Mouse (Mus musculus) erythroblast, adult 5-6 weeks (primary cell): Measurements from ENCODE around the gene Nxt1. TPM values are rescaled to one million over a fixed set of nuclear protein-coding genes. Genes with fewer than 3 reads are reported as not detected.

Experiments
- ATAC-seq: replicated peaks from 2 replicates; pipeline ENCODE4 v1.8.0; 2016; ENCODE audit warnings: moderate number of reproducible peaks, mild to moderate bottlenecking, moderate TSS enrichment, inconsistent platforms; ENCODE audit not compliant: poor library complexity, low FRiP score, severe bottlenecking
- total RNA-seq, 2 experiments: library from RNA; stranded (forward) in 1 of 2; stranded (reverse) in 1 of 2; fragments of 150-400 nt in 1 of 2; fragments of 200-764, 138-1000 nt in 1 of 2; gene quantifications; 2 replicates each; pipeline versions ENCODE4 v1.2.3 to v1.2.4; 2015 to 2017; ENCODE audit warnings: low replicate concordance in 2 of 2

Gene Nxt1
- total RNA-seq, 2 experiments from 2014 or later: 9.6 to 19.6 TPM

DNA sequence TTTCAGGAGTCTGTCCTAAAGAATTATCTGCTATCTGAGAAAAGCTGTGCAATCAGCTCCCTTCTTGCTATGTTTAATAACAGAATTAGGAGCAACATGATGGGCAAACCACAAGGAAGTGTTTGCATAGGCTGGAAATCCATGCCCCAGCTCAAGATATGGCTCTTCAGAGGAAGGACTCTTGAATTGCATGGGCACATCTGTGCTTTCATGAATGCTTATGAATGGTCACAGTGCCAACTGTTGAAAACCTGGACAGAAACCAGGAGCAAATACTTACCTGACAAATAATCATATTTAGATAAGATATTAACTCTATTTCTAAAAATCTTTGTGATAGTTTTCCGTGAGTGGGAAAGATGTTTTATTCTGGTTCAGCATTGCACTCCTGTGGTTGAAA, 14.5 kb downstream of the Nxt1 start:
- no peak for ATAC-seq

DNA sequence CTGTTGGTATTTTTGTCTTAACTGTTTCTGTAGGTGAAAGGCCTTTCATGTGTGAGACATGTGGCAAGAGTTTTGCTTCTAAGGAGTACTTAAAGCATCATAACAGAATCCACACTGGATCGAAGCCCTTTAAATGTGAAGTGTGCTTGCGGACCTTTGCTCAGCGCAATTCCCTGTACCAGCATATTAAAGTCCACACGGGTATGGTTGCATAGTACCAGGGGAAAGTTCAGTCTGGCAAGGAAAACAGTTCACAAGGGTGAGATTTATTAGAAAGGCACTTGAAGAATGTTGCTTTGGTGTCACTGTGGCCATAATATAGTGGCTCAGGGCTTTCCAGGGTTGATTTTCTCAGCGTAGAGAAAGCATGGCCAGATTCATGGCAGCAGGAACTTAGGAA, 15.6 kb downstream of the Nxt1 start:
- ATAC-seq: no peak

DNA sequence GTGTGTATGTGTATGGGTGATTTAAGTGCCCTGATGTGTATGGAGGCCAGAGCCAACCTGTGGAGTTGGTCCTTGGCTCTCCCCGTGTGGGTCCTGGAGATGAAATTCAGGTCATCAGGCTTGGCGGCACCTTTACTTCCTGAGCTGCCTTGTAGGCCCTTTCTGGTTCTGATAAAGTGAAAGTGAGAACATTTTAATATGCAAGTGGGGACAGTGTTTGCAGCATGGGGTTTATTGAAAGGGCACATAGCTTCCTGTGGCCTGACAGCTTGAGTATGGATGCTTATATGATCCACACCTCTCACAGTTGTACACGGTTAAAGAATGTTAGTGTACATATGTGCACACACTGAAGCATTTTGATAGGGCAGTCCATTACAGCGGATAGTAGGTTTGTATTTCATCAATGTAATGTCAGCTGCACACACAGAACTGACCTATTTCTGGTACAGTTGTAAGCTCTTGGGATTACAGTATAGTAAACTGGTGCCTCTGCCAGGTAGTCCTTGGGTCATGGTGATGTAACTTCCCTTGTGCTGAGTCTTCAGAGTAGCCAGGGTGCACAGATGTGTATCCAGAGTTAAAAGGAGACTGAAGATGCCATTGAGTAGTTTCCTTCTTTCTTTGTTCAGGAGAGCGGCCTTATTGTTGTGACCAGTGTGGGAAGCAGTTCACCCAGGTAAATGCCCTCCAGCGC, 17.2 kb downstream of the Nxt1 start:
- ATAC-seq: no peak

DNA sequence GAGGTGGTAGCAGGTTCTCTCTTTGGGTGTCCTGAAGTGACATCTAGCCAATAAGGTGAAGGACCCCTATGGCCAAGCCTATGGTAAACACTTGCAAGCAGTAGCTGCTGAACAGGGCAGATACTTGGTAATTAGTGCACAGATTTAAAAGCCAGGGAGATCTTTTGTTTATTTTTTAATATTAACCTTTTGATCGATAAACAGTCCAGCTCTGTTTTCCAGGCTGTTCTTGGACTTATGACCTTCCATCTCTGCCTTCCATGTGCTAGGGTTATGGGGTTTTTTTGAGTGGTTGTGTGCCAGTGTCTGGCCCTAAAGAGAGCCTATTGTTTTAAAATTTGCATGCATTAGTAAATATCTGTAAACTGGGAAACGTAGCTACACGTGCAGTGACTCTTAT, 17.9 kb downstream of the Nxt1 start:
- ATAC-seq: no peak

DNA sequence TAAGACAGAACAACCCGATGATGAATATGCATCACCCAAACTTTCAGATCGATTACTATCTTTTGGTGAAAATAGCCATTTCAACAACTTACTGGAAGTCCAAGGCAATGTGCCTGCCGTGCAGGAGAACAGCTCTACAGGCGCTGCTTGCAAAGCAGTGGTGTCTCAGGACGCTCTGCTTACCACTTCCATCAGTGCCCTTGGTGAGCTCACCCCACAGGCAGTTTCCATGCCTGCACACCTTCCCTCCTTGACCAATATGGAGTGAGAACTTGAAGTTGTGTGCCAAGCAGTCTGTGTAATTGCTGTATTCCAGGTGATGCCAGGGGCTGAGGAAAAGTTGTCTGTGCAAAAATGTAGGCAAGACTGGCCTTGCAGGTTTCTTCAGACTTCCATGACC, 18.4 kb downstream of the Nxt1 start:
- ATAC-seq: no peak

DNA sequence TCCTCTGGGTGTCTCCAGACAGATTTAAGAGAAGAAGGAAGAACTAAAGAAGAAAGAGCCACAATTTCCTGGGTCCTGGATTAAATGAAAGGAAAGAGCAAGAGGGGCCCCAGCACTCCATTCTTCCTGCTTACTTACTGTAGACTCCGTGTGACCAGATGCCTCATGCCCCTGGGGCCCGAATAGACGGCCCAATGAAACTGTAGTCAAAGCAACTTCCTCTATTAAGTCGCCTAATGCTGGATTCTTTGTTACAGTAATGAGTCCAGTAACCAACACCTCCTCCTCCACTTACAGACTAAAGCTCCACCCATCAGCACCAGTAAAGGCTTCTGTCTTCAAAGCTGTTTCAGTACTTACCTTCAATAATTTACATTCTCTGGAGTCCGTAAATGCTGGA, 26.2 kb downstream of the Nxt1 start:
- no peak for ATAC-seq

DNA sequence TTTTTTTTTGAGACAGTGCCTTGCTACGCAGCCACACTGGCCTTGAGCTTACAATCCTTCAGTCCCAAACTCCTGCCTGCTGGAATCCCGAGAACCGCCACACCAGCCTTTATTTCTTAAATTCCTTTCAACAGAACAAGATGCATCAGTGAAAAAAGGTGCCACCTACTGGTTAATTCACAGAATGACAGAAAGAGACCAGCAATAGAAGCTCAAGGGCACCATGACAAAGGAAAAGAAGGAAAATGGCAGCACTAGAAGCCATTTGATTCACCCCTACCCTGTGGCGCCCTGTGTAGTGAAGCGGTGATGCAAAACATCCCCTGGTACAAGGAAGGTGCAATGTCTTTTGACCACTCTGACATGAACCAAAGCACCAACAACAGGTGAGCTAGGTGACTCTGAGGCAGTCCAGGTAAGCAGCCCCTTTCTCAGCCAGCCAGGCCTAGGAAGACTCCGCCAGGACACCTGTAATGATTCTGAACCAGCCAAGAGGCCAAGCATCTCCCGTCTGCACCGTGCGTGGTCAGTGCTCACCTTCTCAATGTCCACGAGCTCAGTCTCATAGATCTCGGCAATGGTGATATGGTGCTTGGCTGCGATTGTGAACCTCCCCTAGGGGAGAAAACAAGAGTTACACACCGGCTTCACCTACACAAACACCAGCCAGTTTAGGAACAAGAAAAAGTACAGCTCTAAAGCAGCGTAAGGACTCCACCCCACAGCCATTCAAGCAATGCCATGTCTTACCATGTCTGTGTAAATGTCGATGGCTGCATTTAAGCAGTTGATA, 34.2 kb downstream of the Nxt1 start:
- ATAC-seq: peak; percentile 64

DNA sequence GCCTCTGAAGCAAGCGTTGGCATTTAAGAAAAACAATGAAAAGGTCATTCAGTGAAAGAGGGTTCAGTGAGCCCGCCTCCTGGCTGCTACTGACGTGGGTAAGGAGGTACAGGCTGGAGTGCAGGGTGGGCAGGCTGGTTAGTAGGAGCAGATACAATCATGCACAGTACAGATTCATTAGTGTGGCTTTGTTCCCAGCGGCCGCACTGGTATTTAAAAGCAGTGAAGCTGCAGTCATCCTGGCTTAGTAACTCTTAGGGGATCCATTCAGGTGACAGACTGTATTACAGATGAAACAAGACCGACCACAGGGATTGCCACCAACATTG, 34.8 kb downstream of the Nxt1 start:
- ATAC-seq: no peak

DNA sequence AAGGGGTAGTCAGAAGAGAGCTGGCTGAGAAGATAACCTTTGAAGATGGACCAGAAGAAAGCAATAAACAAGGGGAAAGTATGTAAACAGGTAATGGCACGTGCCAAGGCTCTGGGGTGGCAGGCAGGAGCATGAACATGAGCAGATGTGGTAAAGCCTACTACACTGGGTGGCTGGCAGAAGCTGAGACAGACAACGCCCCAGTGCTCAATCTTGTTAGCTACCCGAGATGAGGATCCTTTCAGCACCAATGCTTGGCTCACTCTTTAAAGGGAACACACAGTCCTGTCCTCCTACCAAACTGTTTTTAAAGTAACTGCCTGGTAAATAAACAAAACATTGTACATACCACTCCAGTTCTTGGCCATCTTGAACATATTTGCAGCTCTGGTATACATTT, 39.9 kb downstream of the Nxt1 start:
- ATAC-seq: no peak

DNA sequence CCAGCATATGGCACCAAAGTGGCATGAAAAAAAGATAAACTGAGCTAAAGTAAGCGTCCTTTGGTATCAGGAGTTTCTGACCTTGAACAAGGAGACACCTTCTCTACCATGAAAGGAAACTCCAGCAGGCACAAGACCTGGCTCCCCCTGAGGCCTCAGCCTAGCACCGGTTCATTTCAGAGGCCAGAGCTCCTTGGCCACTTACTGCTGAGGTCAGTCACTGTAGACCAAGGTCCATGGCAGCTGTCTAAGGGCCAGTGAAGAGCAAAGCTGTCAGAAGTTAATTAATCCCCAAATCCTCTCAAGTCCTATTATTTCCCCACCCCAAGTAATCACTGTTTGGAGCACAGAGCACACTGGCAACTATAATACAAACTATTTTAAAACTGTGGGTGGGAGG, 44.7 kb downstream of the Nxt1 start:
- ATAC-seq: no peak

DNA sequence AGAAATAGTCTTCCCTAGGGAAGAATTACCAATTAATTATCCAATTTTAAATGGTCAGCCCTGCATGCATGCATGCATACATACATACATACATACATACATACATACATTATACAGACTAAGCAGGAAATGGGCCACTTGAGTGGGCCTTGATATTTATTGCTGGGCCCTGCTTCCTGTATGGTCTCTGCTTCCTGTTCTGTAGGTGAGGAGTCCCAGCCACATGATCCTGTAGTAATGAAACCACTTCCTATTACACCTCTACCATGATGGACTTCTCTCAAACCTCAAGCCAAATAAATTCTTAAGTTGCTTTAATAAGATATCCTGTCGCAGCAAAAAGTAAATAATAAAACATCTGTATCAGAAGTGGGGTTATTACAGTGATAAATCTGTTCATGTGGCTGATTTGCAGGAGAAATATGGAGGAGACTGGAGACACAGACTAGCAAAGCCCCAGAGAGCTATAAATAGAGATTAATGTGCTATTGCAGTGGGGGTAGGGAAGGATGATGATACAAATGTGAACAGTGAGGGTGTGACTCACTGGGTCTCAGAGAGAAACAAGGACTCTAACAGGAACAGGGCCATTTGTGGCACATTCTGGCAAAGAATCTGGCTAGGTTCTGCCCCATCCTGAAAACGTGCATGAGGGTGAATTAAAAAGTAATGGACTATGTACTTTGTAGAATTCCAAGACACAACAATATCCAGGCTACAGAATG, 47.0 kb downstream of the Nxt1 start:
- ATAC-seq: no peak

Other genes starting within 250 kb of the Nxt1 start
- gene Cd93, start 229.0 kb upstream of the Nxt1 start, total RNA-seq (2015; ENCODE audit: low replicate concordance): 8.8 and 14.2 TPM in 2 replicates
- gene Cd93, start 229.0 kb upstream of the Nxt1 start, total RNA-seq (2017; ENCODE audit: low replicate concordance): 9.1 and 9.4 TPM in 2 replicates
- gene Gzf1, start 8.4 kb downstream of the Nxt1 start, total RNA-seq (2015; ENCODE audit: low replicate concordance): 3.1 and 5.6 TPM in 2 replicates
- gene Gzf1, start 8.4 kb downstream of the Nxt1 start, total RNA-seq (2017; ENCODE audit: low replicate concordance): 4.5 and 5.3 TPM in 2 replicates
- not detected in 2 replicates for gene Napb, start 59.9 kb downstream of the Nxt1 start, total RNA-seq (2015; ENCODE audit: low replicate concordance)
- gene Napb, start 59.9 kb downstream of the Nxt1 start, total RNA-seq (2017; ENCODE audit: low replicate concordance): 0.28 TPM in 1 of 2 replicates, not detected in the other
- not detected in 2 replicates for gene Cstl1, start 77.8 kb downstream of the Nxt1 start, total RNA-seq (2015; ENCODE audit: low replicate concordance)
- not detected in 2 replicates for gene Cstl1, start 77.8 kb downstream of the Nxt1 start, total RNA-seq (2017; ENCODE audit: low replicate concordance)
- not detected in 2 replicates for gene Cst11, start 98.9 kb downstream of the Nxt1 start, total RNA-seq (2015; ENCODE audit: low replicate concordance)
- not detected in 2 replicates for gene Cst11, start 98.9 kb downstream of the Nxt1 start, total RNA-seq (2017; ENCODE audit: low replicate concordance)
- not detected in 2 replicates for gene 8030411F24Rik, start 109.4 kb downstream of the Nxt1 start, total RNA-seq (2015; ENCODE audit: low replicate concordance)
- not detected in 2 replicates for gene 8030411F24Rik, start 109.4 kb downstream of the Nxt1 start, total RNA-seq (2017; ENCODE audit: low replicate concordance)
- gene Cst12, start 116.8 kb downstream of the Nxt1 start, total RNA-seq (2015; ENCODE audit: low replicate concordance): not detected in 2 replicates
- not detected in 2 replicates for gene Cst12, start 116.8 kb downstream of the Nxt1 start, total RNA-seq (2017; ENCODE audit: low replicate concordance)
- not detected in 2 replicates for gene Cst8, start 126.2 kb downstream of the Nxt1 start, total RNA-seq (2015; ENCODE audit: low replicate concordance)
- not detected in 2 replicates for gene Cst8, start 126.2 kb downstream of the Nxt1 start, total RNA-seq (2017; ENCODE audit: low replicate concordance)
- not detected in 2 replicates for gene Cst13, start 147.5 kb downstream of the Nxt1 start, total RNA-seq (2015; ENCODE audit: low replicate concordance)
- gene Cst13, start 147.5 kb downstream of the Nxt1 start, total RNA-seq (2017; ENCODE audit: low replicate concordance): not detected in 2 replicates
- gene Cst9, start 162.5 kb downstream of the Nxt1 start, total RNA-seq (2015; ENCODE audit: low replicate concordance): not detected in 2 replicates
- not detected in 2 replicates for gene Cst9, start 162.5 kb downstream of the Nxt1 start, total RNA-seq (2017; ENCODE audit: low replicate concordance)
- gene 9230104L09Rik, start 192.4 kb downstream of the Nxt1 start, total RNA-seq (2015; ENCODE audit: low replicate concordance): not detected in 2 replicates
- gene 9230104L09Rik, start 192.4 kb downstream of the Nxt1 start, total RNA-seq (2017; ENCODE audit: low replicate concordance): not detected in 2 replicates
- 123 and 150 TPM in 2 replicates for gene Cst3, start 203.1 kb downstream of the Nxt1 start, total RNA-seq (2015; ENCODE audit: low replicate concordance)
- gene Cst3, start 203.1 kb downstream of the Nxt1 start, total RNA-seq (2017; ENCODE audit: low replicate concordance): 60.1 and 103 TPM in 2 replicates